Mouse (Mus musculus) adrenal gland, postnatal 25 days (tissue): ENCODE data around the gene Gm45194. TPM values are rescaled to one million over a fixed set of nuclear protein-coding genes. Genes with fewer than 3 reads are reported as not detected.

Experiments
- DNase-seq: peaks from one replicate; pipeline ENCODE4 v3.0.0; 2021; ENCODE audit warnings: mixed read lengths
- long read RNA-seq: library from polyadenylated mRNA; stranded (forward); transcript quantifications from one replicate; pipeline ENCODE4 v2.0.0, GENCODE M21; 2021
- total RNA-seq: library from RNA; stranded (reverse); gene quantifications from 2 replicates; pipeline ENCODE4 v1.2.3, GENCODE M21; 2021

The Gm45194 gene
- 2.0 and 3.8 TPM in 2 replicates for total RNA-seq
- long read RNA-seq, result 0 reads

DNA sequence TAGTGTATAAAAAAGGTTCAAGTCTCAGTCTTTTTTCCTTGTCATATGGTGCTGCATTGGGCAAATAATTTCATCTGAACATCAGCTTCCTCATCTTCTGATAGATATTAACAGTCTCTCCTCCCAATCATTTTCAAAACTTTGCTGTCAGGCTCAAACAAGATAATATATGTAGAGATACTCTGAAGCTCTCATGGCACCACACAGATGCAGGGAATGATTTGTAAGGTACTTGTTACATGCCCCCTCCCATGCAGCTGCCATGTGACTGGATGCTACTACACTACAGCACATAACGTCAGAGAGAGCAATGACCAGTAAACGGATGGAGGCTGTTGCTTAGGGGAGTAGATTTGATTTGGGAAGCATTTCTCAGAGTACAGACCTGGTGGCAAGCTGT lies at the start of gene Gm45194:
Gm45194 (plus strand) TSS at position 301 of the 400 bp plus-strand sequence.
- no peak for DNase-seq

DNA sequence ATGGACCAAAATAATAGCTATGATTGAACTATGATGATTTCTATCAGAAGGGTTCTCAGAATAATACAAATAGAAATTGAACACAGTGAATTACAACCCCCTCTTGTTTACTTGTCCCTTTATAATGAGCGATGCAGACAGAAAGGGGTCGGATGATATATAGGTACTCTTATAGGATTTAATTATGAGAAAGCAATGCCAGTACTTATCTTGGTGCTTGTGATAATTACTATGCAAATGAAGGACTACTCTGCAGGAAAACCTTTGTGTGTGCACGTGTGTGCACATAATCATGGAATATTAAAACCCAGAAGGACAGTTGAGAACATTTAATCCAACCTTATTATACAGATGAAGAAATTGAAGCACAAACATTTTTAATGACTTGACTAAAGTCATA lies 35.3 kb upstream of the Gm45194 start:
- no peak for DNase-seq

DNA sequence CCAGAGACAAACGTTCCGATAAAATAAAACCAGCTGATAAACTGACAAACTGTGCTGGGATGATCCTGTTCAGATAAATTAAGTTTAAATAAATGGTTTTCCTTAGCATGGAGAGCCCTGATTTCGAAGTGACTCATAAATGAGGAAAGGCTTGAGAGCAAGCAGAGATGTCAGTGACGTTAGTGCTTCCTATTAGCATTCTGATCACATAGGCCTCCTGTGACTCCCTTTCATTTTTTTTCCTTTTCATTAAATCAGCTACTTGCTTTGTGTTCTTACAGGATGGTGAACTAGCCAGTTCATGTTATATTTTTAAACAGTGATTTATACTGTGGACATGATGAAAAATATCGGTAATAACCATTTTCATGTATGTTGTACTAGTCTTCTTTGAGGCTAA lies 9.9 kb upstream of the Gm45194 start:
- no peak for DNase-seq

GRCm38 (mm10) chrX:111894321-111895050 lies 3.3 kb downstream of the Gm45194 start:
- DNase-seq, result peak; percentile 1

GRCm38 (mm10) chrX:111895084-111895779 lies 4.0 kb downstream of the Gm45194 start:
- DNase-seq, result peak; percentile 0

GRCm38 (mm10) chrX:111917422-111917821 lies 26.2 kb downstream of the Gm45194 start:
- DNase-seq, result no peak

- no peak for DNase-seq
These were observed 69.7 kb downstream of the Gm45194 start for GRCm38 (mm10) chrX:111960909-111961308.

- DNase-seq, result no peak
These were observed 108.5 kb downstream of the Gm45194 start for GRCm38 (mm10) chrX:111999661-112000060.

DNA sequence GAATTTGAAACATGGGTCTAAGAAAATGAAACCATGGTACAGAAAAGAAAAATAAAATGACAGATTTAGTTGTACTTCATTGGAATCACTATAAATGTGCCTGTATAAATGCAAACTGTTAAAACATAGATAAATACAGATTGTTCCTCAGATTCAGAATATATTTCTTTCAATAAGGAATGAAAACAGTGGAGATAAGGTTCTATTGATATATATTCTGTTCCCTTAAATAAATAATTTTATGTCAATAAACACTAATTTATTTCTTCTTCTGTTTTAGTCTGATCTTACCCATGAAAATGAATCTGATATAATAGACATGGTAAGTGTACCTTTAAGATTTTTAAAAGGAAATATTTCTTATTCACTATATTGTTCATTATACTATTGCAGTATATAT lies 119.5 kb downstream of the Gm45194 start, which contains the start of gene Tex16:
Tex16 (plus strand) TSS at position 301 of the 400 bp plus-strand sequence.
- DNase-seq, result no peak

DNA sequence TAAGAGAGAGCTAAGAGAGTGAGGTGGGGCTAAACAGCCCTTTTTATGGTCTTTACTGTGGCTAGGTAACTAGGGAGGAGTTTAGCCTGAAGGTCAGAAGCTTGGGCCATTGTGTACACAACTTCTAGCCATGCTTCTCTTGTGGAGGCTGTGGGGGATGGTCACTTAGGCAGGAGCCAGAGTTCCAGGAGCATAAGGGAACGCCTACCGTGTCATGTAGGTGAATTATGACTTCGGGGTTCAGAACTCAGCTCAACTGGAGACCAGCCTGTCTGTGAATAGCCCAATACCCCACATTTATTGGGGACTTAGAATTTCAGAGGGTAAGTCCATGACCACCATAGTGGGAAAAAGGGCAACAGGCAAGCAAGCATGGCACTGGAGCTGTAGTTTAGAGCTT lies 347.6 kb downstream of the Gm45194 start, which contains the start of gene 4933403O08Rik:
4933403O08Rik (plus strand) TSS at position 301 of the 400 bp plus-strand sequence.
- no peak for DNase-seq

DNA sequence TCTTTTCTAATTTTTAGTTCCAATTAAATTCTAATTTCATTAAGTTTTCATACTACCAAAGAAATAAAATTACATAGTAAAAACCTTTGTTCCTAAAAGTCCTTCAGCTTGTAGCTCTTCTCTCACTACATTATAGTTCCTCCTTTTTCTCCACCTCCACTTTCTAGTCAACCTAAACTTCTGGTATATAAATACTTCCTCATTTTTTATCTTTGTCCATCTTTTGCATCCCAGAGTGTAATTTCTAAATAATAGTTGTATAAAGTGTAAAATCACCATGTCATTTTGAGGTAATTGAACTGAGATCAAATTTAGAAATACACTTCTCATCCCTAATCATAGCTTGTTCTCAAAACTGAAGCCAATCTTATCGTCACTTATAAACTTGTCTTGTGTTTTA lies 351.7 kb downstream of the Gm45194 start:
- DNase-seq, result no peak

DNA sequence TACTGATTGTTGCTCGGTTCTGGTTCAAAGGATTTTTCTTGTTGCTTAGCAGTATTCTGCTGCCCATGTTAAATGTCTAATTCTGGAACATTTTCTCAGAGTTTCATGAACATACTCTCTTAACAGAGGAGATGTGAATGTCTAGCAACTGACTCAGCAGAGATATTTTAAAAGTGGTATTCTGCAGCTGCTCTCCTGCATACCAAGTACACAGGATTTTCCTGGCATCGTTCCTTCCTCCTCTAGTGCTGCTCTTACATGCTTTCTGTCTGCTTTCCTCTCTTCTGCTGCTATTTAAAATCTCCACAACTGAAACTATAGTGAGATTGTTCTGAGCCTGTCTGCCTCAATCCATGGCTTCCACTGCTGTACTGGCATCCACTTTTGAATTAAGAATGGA lies 364.3 kb downstream of the Gm45194 start:
- DNase-seq, result no peak

DNA sequence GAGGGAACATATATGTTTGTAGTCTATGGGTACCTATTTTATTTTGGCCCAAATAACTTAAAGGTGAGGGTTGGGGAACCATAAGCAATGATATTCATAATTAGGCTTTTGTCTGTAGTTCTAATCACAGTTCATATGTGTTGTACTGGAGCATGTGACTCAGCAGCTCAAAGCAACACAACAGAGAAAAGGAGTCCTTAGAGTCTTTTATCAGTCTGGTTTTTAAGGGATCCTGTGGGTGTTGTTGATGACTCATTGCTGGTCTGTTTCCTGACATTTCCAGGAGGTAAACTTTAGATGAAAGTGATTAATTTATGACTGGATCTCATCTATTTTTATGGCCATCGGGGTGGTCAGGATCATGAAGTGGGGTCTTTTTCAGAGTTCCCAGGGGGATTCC lies 382.4 kb downstream of the Gm45194 start:
- no peak for DNase-seq

Other genes with a start within 250 kb of the Gm45194 start
- 0.85 and 1.3 TPM in 2 replicates for gene Hdx, start 194.3 kb upstream of the Gm45194 start, total RNA-seq
- gene Tex16, start 119.6 kb downstream of the Gm45194 start, total RNA-seq, result 1.6 and 1.9 TPM in 2 replicates